Mouse (Mus musculus): ENCODE data around the gene Wwox.

DNA sequence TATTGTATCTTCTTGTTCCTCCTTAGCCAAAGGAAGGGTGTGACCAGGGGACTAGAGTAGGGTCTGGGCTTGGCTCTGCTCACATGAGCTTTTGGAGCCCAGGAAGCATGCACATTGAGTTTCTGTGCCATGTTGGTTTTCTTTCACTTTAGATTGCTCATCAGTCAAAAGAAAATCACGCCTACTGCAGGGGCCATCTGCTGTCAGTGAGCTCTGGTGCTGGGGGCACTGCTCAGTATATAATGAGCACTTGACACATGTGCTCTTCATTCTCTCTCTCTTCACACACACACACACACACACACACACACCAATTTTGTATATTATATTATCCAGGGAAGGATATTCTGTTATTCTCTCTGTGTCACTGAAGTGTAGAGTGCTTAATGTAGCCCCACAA is 141.2 kb downstream of the Wwox start:
- no peak for TF ChIP-seq MYC (IDR thresholded peaks at IDR 0.05; ENCODE audit: low read depth, low read length)
- TF ChIP-seq CTCF (IDR thresholded peaks at IDR 0.05 in 2 of 3, conservative IDR thresholded peaks at IDR 0.05 in 1 of 3; ENCODE audit: control insufficient read depth in 1 of 3, insufficient read depth in 1 of 3, low read depth in 2 of 3, low read length in 3 of 3, poor library complexity in 1 of 3, severe bottlenecking in 1 of 3), result no peak
- no peak for TF ChIP-seq ZNF384 (IDR thresholded peaks at IDR 0.05; ENCODE audit: low read depth, low read length)
- no peak for TF ChIP-seq GATA1 (IDR thresholded peaks at IDR 0.05; ENCODE audit: low read depth, low read length)
- TF ChIP-seq MXI1 (IDR thresholded peaks at IDR 0.05; ENCODE audit: low read depth, low read length), result no peak
- no peak for TF ChIP-seq EP300 (IDR thresholded peaks at IDR 0.05; ENCODE audit: low read depth in 1 of 2, low read length in 2 of 2)
- no peak for TF ChIP-seq UBTF (IDR thresholded peaks at IDR 0.05; ENCODE audit: borderline replicate concordance, insufficient read depth, low read depth, low read length)
- no peak for TF ChIP-seq MAZ (IDR thresholded peaks at IDR 0.05; ENCODE audit: low read depth, low read length)
- TF ChIP-seq POLR2A (IDR thresholded peaks at IDR 0.05; ENCODE audit: control insufficient read depth in 1 of 2, insufficient read depth in 1 of 2, low read depth in 1 of 2, low read length in 2 of 2, poor library complexity in 1 of 2), result no peak
- TF ChIP-seq TBP (IDR thresholded peaks at IDR 0.05; ENCODE audit: low read depth, low read length), result no peak
- no peak for TF ChIP-seq MAX (IDR thresholded peaks at IDR 0.05; ENCODE audit: low read length)
